Mouse (Mus musculus) liver, embryonic 13.5 days (tissue): Measurements from ENCODE around the gene Map3k20. TPM values are rescaled to one million over a fixed set of nuclear protein-coding genes. Genes with fewer than 3 reads are reported as not detected.

Source experiments
- ATAC-seq: fragments of 200-750 bp; cut with Nextera tagmentation; 2 replicates; pipeline ENCODE4 v1.8.0; 2017; ENCODE audit warnings: low read depth, mild to moderate bottlenecking, moderate number of reproducible peaks, moderate library complexity
- DNase-seq: peaks from one replicate; pipeline ENCODE4 v3.0.0; 2022
- H3K27ac ChIP-seq: fragments of 300-500 bp; sonication (generic); 2 replicates; pipeline ENCODE4 v1.5.1; 2015; ENCODE audit warnings: moderate library complexity, mild to moderate bottlenecking, inconsistent platforms
- H3K27me3 ChIP-seq: fragments of 300-500 bp; sonication (generic); 2 replicates; pipeline ENCODE4 v1.6.1; 2015; ENCODE audit warnings: mild to moderate bottlenecking, inconsistent platforms
- H3K36me3 ChIP-seq: fragments of 300-500 bp; sonication (generic); 2 replicates; pipeline ENCODE4 v1.6.1; 2015; ENCODE audit warnings: mild to moderate bottlenecking, inconsistent platforms
- H3K4me1 ChIP-seq: fragments of 300-500 bp; sonication (generic); replicated peaks from 2 replicates; pipeline ENCODE4 v1.6.1; 2015; ENCODE audit warnings: inconsistent platforms
- H3K4me2 ChIP-seq: fragments of 300-500 bp; sonication (generic); 2 replicates; pipeline ENCODE4 v1.6.1; 2015; ENCODE audit warnings: inconsistent platforms, mild to moderate bottlenecking, moderate library complexity
- H3K4me3 ChIP-seq: fragments of 300-500 bp; sonication (generic); replicated peaks from 2 replicates; pipeline ENCODE4 v1.5.1; 2015; ENCODE audit warnings: mild to moderate bottlenecking, inconsistent platforms
- H3K9ac ChIP-seq: fragments of 300-500 bp; sonication (generic); 2 replicates; pipeline ENCODE4 v1.6.1; 2015; ENCODE audit warnings: mild to moderate bottlenecking, inconsistent platforms
- H3K9me3 ChIP-seq: fragments of 300-500 bp; sonication (generic); replicated peaks from 2 replicates; pipeline ENCODE4 v1.6.1; 2016; ENCODE audit warnings: inconsistent platforms
- WGBS: fragments of 180-500 bp; shearing (Covaris S2); methylation state at CpG from one replicate; pipeline ENCODE4 v1.1.7; 2015; ENCODE audit not compliant: insufficient replicate concordance; 5-methylcytosine and 5-hydroxymethylcytosine counted together
- polyA plus RNA-seq: library from polyadenylated mRNA; unstranded; fragments of >200 nt; fragmentation: Nextera tagmentation; extraction: Ambion mirVana; gene quantifications from 2 replicates; pipeline ENCODE4 v1.2.1, GENCODE M21; 2015

Map3k20 gene
- polyA plus RNA-seq, 1 experiment from 2014 or later = 6.8 TPM

DNA sequence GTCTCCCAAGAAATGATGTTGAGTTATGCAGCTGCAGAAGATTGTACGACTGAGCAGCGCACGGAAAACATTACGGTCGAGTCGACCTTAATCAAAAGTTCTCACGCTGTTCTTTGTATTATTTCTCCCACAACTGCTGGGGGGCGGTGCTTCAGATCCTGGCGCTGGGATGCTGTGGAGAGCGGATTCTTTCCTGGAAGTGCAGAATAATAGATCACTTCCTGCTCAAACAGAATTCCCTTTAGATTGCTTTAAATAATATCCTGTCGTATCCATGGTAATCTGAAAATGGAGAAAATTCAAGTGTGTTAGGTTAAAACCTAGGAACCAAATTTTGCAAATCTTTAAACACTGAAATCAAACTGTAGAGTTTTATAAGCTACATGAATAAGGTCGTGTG is 39.0 kb downstream of the Map3k20 start:
- H3K9ac ChIP-seq = no peak overlapping the region
- WGBS = 83% methylated on average over 12 of the region's 12 CpGs
- no peak overlapping the region for H3K4me3 ChIP-seq
- H3K27ac ChIP-seq = no peak overlapping the region
- no peaks in the 10 kb centered on the region for H3K9me3 ChIP-seq
- H3K36me3 ChIP-seq = no peaks in the 10 kb centered on the region
- DNase-seq (no peak), ATAC-seq (no peak)
- no peak overlapping the region for H3K4me2 ChIP-seq
- H3K4me1 ChIP-seq = peaks cover 14% of the 10 kb centered on the region
- no peaks in the 10 kb centered on the region for H3K27me3 ChIP-seq

DNA sequence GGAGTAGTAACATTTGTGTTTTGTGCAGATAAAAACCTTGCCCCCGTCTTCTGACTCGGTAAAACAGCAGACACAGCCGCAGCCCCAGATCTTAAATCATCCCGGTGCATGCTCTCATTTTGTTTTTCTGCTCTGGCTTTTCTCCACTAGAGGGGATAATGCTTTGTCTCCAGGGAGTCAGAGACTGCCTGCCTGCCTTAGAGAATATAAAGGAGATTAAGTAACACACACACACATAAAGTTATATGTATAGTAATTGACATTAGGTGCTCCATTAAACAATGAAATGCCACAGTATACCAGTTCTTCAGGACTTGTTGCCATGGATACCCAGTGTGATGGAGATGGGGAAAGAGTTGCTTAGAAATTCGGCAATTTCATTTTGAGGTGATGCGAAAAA is 41.1 kb downstream of the Map3k20 start:
- DNase-seq (no peak), ATAC-seq (no peak)

DNA sequence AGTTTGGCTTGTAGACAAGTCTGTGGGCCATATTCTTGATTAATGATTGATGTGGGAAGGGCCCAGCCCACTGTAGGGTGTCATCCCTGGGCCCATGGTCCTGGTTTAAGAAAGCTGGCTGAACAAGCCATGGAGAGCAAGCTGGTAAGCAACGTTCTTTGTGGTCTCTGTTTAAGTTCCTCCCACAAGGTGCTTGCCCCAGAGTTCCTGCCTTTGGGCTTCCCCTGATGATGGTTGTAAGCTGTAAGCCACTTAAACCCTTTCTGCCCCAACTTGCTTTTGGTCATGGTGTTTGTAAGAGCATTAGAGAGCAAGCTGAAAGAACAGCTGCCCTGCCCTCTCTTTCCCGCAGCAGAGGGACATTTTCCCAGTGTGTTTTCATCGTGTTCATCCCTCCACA is 43.0 kb downstream of the Map3k20 start:
- 61% methylated on average over 3 of the region's 3 CpGs for WGBS
- Histone ChIP-seq H3K36me3 (no peaks in the 10 kb centered on the region), H3K9me3 (no peaks in the 10 kb centered on the region), H3K4me2 (no peak overlapping the region), H3K27me3 (no peaks in the 10 kb centered on the region), H3K27ac (no peak overlapping the region), H3K4me3 (no peak overlapping the region), H3K9ac (no peak overlapping the region), H3K4me1 (0 out of 2 replicates have a peak, but pooled peaks cover 2% of the 10 kb centered on the region)
- ATAC-seq (no peak), DNase-seq (no peak)

More for the DNA sequence above, 41.1 kb downstream of the Map3k20 start:
- WGBS = 62% methylated on average over 6 of the region's 6 CpGs
- no peak overlapping the region for H3K4me3 ChIP-seq
- H3K36me3 ChIP-seq = no peaks in the 10 kb centered on the region
- H3K9me3 ChIP-seq = no peaks in the 10 kb centered on the region
- peaks cover 6% of the 10 kb centered on the region; the same call in 1 of the 2 replicates for H3K4me1 ChIP-seq
- no peak overlapping the region for H3K27ac ChIP-seq
- no peak overlapping the region for H3K4me2 ChIP-seq
- H3K27me3 ChIP-seq = no peaks in the 10 kb centered on the region
- H3K9ac ChIP-seq = no peak overlapping the region

GRCm38 (mm10) chr2:72330955-72331481 is 45.6 kb downstream of the Map3k20 start:
- no peak overlapping the region for H3K9ac ChIP-seq
- no peaks in the 10 kb centered on the region for H3K9me3 ChIP-seq
- no peak overlapping the region for H3K27ac ChIP-seq
- no peak overlapping the region for H3K4me3 ChIP-seq
- no peaks in the 10 kb centered on the region for H3K27me3 ChIP-seq
- no peak for ATAC-seq
- 35% methylated on average over 12 of the region's 12 CpGs for WGBS
- DNase-seq = no peak
- no peaks in the 10 kb centered on the region for H3K36me3 ChIP-seq
- H3K4me1 ChIP-seq = 0 out of 2 replicates have a peak, but pooled peaks cover 2% of the 10 kb centered on the region
- no peak overlapping the region for H3K4me2 ChIP-seq

- WGBS = 63% methylated on average over 4 of the region's 4 CpGs
- H3K9ac ChIP-seq = no peak overlapping the region
- H3K27ac ChIP-seq = no peak overlapping the region
- H3K9me3 ChIP-seq = no peaks in the 10 kb centered on the region
- 0 out of 2 replicates have a peak, but pooled peaks cover 5% of the 10 kb centered on the region for H3K4me1 ChIP-seq
- H3K27me3 ChIP-seq = no peaks in the 10 kb centered on the region
- H3K4me2 ChIP-seq = no peak overlapping the region
- H3K36me3 ChIP-seq = no peaks in the 10 kb centered on the region
- H3K4me3 ChIP-seq = no peak overlapping the region
- no peak for DNase-seq
- ATAC-seq = no peak
Observed at GRCm38 (mm10) chr2:72332067-72332466, 46.6 kb downstream of the Map3k20 start.

- Histone ChIP-seq H3K9me3 (no peaks in the 10 kb centered on the region), H3K36me3 (no peaks in the 10 kb centered on the region), H3K4me1 (0 out of 2 replicates have a peak, but pooled peaks cover 5% of the 10 kb centered on the region), H3K9ac (no peak overlapping the region), H3K27ac (no peak overlapping the region), H3K4me2 (no peak overlapping the region), H3K27me3 (no peaks in the 10 kb centered on the region), H3K4me3 (no peak overlapping the region)
- ATAC-seq = no peak
- DNase-seq = no peak
- WGBS = 59% methylated on average over 3 of the region's 3 CpGs
Observed at GRCm38 (mm10) chr2:72333210-72333609, 47.8 kb downstream of the Map3k20 start.

GRCm38 (mm10) chr2:72336840-72337239 is 51.4 kb downstream of the Map3k20 start:
- Histone ChIP-seq H3K36me3 (0 out of 2 replicates have a peak, but pooled peaks cover under 1% of the 10 kb centered on the region), H3K9ac (no peak overlapping the region), H3K9me3 (no peaks in the 10 kb centered on the region), H3K27ac (no peak overlapping the region), H3K4me2 (no peak overlapping the region), H3K4me3 (no peak overlapping the region), H3K27me3 (no peaks in the 10 kb centered on the region), H3K4me1 (0 out of 2 replicates have a peak, but pooled peaks cover 2% of the 10 kb centered on the region)
- ATAC-seq (peak; percentile 43; the same call in 1 of the 2 replicates), DNase-seq (no peak)
- 45% methylated on average over 3 of the region's 3 CpGs for WGBS

- WGBS = 63% methylated on average over 3 of the region's 3 CpGs
Observed at GRCm38 (mm10) chr2:72345281-72345680, 59.8 kb downstream of the Map3k20 start.

DNA sequence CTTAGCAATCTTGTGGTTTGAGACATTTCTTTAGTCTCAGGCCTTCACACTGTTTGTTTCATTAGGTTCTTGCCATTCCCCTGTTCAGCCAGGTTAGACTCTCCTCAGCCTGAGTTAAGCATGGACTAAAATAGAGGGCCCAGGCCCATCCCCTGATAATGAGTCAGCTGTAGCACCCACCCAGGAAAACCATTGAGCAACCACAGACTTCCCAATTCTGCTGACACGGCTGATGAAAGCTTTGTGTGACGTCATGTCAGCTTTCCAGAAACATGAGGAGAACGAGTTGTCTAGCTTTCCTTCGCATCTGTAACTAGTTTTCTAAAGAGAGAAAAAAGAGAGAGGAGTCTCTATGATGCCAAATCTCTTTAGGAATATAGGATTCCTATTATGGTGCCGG is 65.9 kb downstream of the Map3k20 start:
- DNase-seq (no peak), ATAC-seq (no peak)
- Histone ChIP-seq H3K27me3 (no peaks in the 10 kb centered on the region), H3K4me2 (no peak overlapping the region), H3K9me3 (no peaks in the 10 kb centered on the region), H3K4me1 (no peaks in the 10 kb centered on the region), H3K36me3 (no peaks in the 10 kb centered on the region), H3K9ac (no peak overlapping the region), H3K4me3 (no peak overlapping the region), H3K27ac (no peak overlapping the region)
- WGBS = 53% methylated on average over 5 of the region's 5 CpGs

More at GRCm38 (mm10) chr2:72345281-72345680, 59.8 kb downstream of the Map3k20 start:
- no peak overlapping the region for H3K4me3 ChIP-seq
- no peaks in the 10 kb centered on the region for H3K4me1 ChIP-seq
- H3K36me3 ChIP-seq = 0 out of 2 replicates have a peak, but pooled peaks cover 3% of the 10 kb centered on the region
- no peak overlapping the region for H3K27ac ChIP-seq
- H3K4me2 ChIP-seq = no peak overlapping the region
- no peaks in the 10 kb centered on the region for H3K27me3 ChIP-seq
- DNase-seq (no peak), ATAC-seq (no peak)
- no peaks in the 10 kb centered on the region for H3K9me3 ChIP-seq
- H3K9ac ChIP-seq = no peak overlapping the region

DNA sequence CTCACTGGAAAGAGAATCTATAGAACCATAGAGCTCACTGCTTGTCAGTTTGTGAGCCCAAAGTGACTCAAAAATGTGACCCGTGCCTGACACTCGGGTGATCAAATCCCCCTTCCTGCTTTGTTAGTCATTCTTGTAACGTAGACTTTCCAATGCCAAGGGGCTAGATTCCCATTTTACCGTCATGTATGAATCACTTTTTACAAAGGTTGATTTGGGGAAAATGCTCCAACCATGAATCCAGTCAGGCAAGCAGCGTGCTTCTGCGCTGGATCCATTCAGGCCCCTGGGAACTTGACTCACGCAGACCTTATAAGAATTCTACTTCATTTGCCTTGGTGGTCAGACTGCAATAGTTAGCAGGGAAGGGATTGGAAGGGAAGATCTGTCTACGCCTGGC is 66.3 kb downstream of the Map3k20 start:
- no peaks in the 10 kb centered on the region for H3K4me1 ChIP-seq
- 82% methylated on average over 8 of the region's 8 CpGs for WGBS
- no peak for ATAC-seq

DNA sequence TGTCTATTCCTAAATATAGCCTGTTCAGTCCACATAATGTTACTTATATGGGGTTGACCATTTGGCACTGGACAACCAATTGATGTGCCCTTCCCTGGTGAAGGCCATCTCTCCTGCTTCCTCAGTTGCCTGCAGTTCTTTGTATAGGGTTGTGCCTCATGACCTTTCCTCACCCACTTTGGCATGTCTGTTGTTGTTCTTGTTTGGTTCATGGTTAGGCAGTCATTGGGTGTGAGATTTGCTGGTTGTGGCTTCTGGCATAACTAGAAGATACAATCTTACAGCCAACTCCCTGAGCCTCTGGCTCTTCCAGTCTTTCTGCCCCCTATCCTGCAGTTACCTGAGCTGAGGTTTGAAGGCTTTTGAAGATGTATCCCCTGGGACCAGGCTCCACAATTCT is 67.3 kb downstream of the Map3k20 start:
- Histone ChIP-seq H3K36me3 (no peaks in the 10 kb centered on the region), H3K9me3 (no peaks in the 10 kb centered on the region), H3K4me3 (no peak overlapping the region), H3K9ac (no peak overlapping the region), H3K27me3 (no peaks in the 10 kb centered on the region), H3K4me1 (no peaks in the 10 kb centered on the region), H3K4me2 (no peak overlapping the region), H3K27ac (no peak overlapping the region)
- ATAC-seq (no peak), DNase-seq (no peak)

More for the DNA sequence above, 66.3 kb downstream of the Map3k20 start:
- no peak overlapping the region for H3K4me2 ChIP-seq
- H3K36me3 ChIP-seq = no peaks in the 10 kb centered on the region
- no peak overlapping the region for H3K9ac ChIP-seq
- H3K27me3 ChIP-seq = no peaks in the 10 kb centered on the region
- H3K9me3 ChIP-seq = no peaks in the 10 kb centered on the region
- DNase-seq = no peak
- no peak overlapping the region for H3K27ac ChIP-seq
- no peak overlapping the region for H3K4me3 ChIP-seq

GRCm38 (mm10) chr2:72356471-72356870 is 71.0 kb downstream of the Map3k20 start:
- H3K4me2 ChIP-seq = no peak overlapping the region
- ATAC-seq (no peak), DNase-seq (no peak)
- no peaks in the 10 kb centered on the region for H3K27me3 ChIP-seq
- no peaks in the 10 kb centered on the region for H3K36me3 ChIP-seq
- no peaks in the 10 kb centered on the region for H3K9me3 ChIP-seq
- WGBS = 86% methylated on average over 10 of the region's 10 CpGs
- H3K27ac ChIP-seq = no peak overlapping the region
- no peak overlapping the region for H3K9ac ChIP-seq
- no peak overlapping the region for H3K4me3 ChIP-seq
- H3K4me1 ChIP-seq = no peaks in the 10 kb centered on the region
